Mouse (Mus musculus) midbrain, embryonic 12.5 days (tissue): ENCODE results near the gene Calm3. TPM values are rescaled to one million over a fixed set of nuclear protein-coding genes. Genes with fewer than 3 reads are reported as not detected.
"Not testable (repeated sequence)": the region's sequence is repeated elsewhere in the genome, so short reads cannot be mapped to it uniquely, and the experiment has no call there.

Experiments used
- ATAC-seq: fragments of 200-750 bp; cut with Nextera tagmentation; 2 replicates; pipeline ENCODE4 v1.8.0; 2017; ENCODE audit warnings: low read depth, moderate TSS enrichment, moderate library complexity; ENCODE audit not compliant: low FRiP score
- H3K27ac ChIP-seq: fragments of 300-500 bp; sonication (generic); replicated peaks from 2 replicates; pipeline ENCODE4 v1.5.1; 2016; ENCODE audit warnings: mild to moderate bottlenecking
- H3K27me3 ChIP-seq: fragments of 300-500 bp; sonication (generic); 2 replicates; pipeline ENCODE4 v1.6.1; 2016; ENCODE audit warnings: mild to moderate bottlenecking
- H3K36me3 ChIP-seq: fragments of 300-500 bp; sonication (generic); 2 replicates; pipeline ENCODE4 v1.6.1; 2016
- H3K4me1 ChIP-seq: fragments of 300-500 bp; sonication (generic); 2 replicates; pipeline ENCODE4 v1.6.1; 2016
- H3K4me2 ChIP-seq: fragments of 300-500 bp; sonication (generic); replicated peaks from 2 replicates; pipeline ENCODE4 v1.6.1; 2016; ENCODE audit warnings: mild to moderate bottlenecking, moderate library complexity
- H3K4me3 ChIP-seq: fragments of 300-500 bp; sonication (generic); 2 replicates; pipeline ENCODE4 v1.5.1; 2016; ENCODE audit warnings: mild to moderate bottlenecking
- H3K9ac ChIP-seq: fragments of 300-500 bp; sonication (generic); replicated peaks from 2 replicates; pipeline ENCODE4 v1.6.1; 2016; ENCODE audit warnings: mild to moderate bottlenecking, moderate library complexity
- H3K9me3 ChIP-seq: fragments of 300-500 bp; sonication (generic); 2 replicates; pipeline ENCODE4 v1.6.1; 2016; ENCODE audit warnings: mild to moderate bottlenecking
- WGBS: fragments of 180-500 bp; shearing (Covaris S2); methylation state at CpG from one replicate; pipeline ENCODE4 v1.1.7; 2016; 5-methylcytosine and 5-hydroxymethylcytosine counted together
- polyA plus RNA-seq: library from polyadenylated mRNA; unstranded; fragments of >200 nt; fragmentation: Nextera tagmentation; extraction: Ambion mirVana; gene quantifications from 2 replicates; pipeline ENCODE4 v1.2.1, GENCODE M21; 2016

The Calm3 gene
- 223 and 224 TPM in 2 replicates for polyA plus RNA-seq

DNA sequence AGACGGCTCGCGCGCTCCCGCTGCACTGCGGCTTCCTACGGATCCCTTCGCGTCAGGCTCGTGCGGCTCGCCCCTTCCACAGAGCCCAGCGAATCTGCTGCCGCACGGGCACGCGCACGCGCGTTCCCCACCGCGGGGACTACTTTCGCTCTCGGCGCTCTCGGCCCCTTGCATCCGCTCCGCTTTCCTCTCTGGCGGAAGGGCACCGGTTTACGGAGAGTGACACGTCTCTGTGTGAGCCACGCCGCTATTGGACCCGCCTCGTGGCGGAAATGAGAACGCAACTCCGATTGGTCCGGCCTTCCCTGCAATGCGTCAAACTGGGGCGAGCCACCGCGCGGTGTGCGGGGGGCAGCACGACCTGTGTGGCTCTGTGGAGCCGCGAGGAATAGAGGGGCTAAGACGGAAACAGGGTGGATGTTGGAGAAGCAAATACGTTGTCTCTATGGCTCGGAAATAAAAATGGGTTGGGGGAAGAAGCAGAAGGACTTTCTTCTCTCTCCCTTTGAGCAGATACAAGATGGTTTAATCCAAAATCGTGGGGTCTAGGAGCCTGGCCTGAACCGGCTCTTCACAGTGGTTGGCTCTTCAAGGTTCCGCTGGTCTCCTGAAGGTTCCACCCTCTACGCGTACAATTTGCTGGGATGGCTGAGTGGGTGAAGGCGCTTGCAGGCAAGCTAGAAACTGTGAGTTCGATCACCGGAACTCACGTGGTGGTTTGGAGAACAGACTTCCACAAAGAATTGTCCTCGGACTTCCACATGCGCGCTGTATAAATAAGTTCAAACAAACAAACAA is at the start of gene Calm3:
Gene Calm3, minus strand, starts transcription at position 78 of the 798 bp plus-strand sequence.
- Histone ChIP-seq H3K36me3 (peaks cover 9% of the 10 kb centered on the region), H3K4me2 (peak within 1 kb of the TSS; percentile 83), H3K27me3 (no peaks in the 10 kb centered on the region), H3K4me3 (peak within 1 kb of the TSS; percentile 90), H3K27ac (peak within 1 kb of the TSS; percentile 94), H3K4me1 (peaks cover 35% of the 10 kb centered on the region), H3K9me3 (no peaks in the 10 kb centered on the region), H3K9ac (peak within 1 kb of the TSS; percentile 99)
- WGBS: 3% methylated on average over 63 of the region's 64 CpGs
- peak; percentile 90 for ATAC-seq

- Histone ChIP-seq H3K9me3 (0 out of 2 replicates have a peak, but pooled peaks cover 3% of the 10 kb centered on the region), H3K36me3 (no peaks in the 10 kb centered on the region), H3K4me1 (no peaks in the 10 kb centered on the region), H3K4me2 (no peak overlapping the region), H3K27me3 (no peaks in the 10 kb centered on the region), H3K9ac (no peak overlapping the region), H3K4me3 (no peak overlapping the region), H3K27ac (no peak overlapping the region)
- ATAC-seq: no peak
- 92% methylated on average over 3 of the region's 3 CpGs for WGBS
Observed at GRCm38 (mm10) chr7:16971160-16971559, 47.2 kb upstream of the Calm3 start.

DNA sequence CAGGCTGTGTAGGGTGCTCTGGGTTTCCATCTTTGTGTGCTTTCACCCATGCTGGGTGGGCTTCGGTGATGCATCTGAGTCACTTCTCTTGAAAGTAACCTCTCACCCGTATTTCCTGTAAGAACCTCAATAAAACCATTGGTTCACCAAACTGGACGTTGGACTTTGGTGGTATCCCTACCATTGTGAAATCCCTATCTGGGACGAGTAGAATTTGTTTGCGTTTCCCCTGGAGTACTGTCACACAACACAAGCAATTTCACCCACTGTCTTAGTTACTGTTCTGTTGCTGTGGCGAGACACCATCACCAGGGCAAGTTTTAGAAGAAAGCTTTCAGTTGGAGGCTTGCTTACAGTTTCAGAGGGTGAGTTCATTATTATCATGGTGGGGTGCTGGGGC is 44.5 kb upstream of the Calm3 start:
- Histone ChIP-seq H3K9me3 (0 out of 2 replicates have a peak, but pooled peaks cover 3% of the 10 kb centered on the region), H3K9ac (no peak overlapping the region), H3K27me3 (no peaks in the 10 kb centered on the region), H3K4me1 (no peaks in the 10 kb centered on the region), H3K27ac (no peak overlapping the region), H3K36me3 (0 out of 2 replicates have a peak, but pooled peaks cover 4% of the 10 kb centered on the region), H3K4me3 (no peak overlapping the region), H3K4me2 (no peak overlapping the region)
- 88% methylated on average over 6 of the region's 6 CpGs for WGBS
- ATAC-seq: no peak

DNA sequence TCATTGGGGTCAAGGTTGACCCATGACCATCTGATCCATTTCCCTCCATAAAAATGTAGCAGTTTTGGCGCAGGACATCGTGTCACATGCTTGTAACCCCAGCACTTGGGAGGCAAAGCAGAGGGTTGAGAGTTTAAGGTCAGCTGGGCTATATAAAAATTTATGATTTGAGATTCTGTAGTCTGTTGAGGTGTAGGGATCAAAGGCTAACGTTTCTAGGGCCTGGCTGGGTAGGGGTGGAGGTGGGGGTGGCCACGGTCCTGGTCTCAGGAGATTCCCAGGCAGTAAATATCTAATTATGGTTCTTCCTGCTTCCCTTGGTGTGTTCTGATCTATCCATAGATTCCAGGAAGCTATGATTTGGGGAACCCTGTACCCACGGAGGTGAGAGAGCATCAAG is 37.8 kb upstream of the Calm3 start:
- no peak overlapping the region for H3K9ac ChIP-seq
- H3K27me3 ChIP-seq: no peaks in the 10 kb centered on the region
- whole genome bisulfite sequencing: 87% methylated on average over 5 of the region's 5 CpGs
- 0 out of 2 replicates have a peak, but pooled peaks cover 21% of the 10 kb centered on the region for H3K36me3 ChIP-seq
- no peak overlapping the region for H3K27ac ChIP-seq
- H3K4me3 ChIP-seq: no peak overlapping the region
- H3K4me2 ChIP-seq: peak overlapping the region; percentile 24
- H3K9me3 ChIP-seq: no peaks in the 10 kb centered on the region
- no peak for ATAC-seq
- peaks cover 40% of the 10 kb centered on the region for H3K4me1 ChIP-seq

GRCm38 (mm10) chr7:16959539-16960187 is 35.7 kb upstream of the Calm3 start, which contains the start of gene Pnmal1:
Gene Pnmal1 (plus strand): TSS chr7:16959679.
- H3K27me3 ChIP-seq: no peaks in the 10 kb centered on the region
- peak within 1 kb of the TSS; percentile 39 for H3K4me3 ChIP-seq
- no peaks in the 10 kb centered on the region for H3K9me3 ChIP-seq
- peak within 1 kb of the TSS; percentile 48; the same call in 1 of the 2 replicates for H3K9ac ChIP-seq
- H3K27ac ChIP-seq: peak within 1 kb of the TSS; percentile 94
- ATAC-seq: peak; percentile 95
- 4% methylated on average over 17 of the region's 17 CpGs for WGBS
- H3K36me3 ChIP-seq: 0 out of 2 replicates have a peak, but pooled peaks cover 19% of the 10 kb centered on the region
- peak within 1 kb of the TSS; percentile 62 for H3K4me2 ChIP-seq
- peaks cover 45% of the 10 kb centered on the region for H3K4me1 ChIP-seq

DNA sequence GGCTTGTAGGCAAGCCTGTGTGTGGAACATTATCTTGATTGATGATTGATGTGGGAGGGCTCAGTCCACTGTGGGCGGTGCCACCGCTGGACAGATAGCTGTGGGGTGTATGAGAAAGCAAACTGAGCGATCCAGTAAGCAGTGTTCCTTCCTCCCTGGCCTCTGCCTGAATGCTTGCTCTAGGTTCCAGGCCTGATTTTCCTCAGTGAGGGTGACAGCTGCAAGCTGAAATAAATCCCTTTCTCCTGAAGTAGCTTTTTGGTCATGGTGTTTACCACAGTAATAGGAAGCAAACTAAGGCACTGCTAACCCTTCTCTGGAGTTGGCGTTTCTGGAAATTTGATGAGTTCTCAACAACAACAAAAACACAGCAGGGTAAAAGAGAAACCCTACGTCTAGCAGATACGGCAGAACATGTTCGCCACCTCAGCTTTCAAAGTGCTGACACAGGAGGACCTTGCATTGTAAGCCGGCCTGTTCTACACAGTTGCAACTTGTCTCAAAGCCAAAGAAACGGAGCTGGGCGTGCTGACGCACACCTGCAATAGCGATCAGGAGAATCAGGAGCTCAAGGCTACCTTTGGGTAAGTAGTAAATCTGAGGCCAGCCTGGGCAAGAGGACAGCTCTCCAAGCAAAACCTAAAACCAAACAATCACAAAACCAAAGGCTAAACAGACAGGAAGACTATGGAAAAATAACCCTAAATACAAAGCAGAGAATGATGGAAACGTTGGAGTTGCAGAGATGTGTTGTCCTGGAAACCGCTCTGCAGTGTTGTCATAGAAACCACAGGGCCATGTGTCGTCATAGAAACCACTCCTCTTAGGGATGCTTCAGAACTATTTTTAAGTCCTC is 32.7 kb upstream of the Calm3 start:
- ATAC-seq: no peak
- Histone ChIP-seq H3K27me3 (no peaks in the 10 kb centered on the region; the same call in 1 of the 2 replicates), H3K4me1 (peaks cover 41% of the 10 kb centered on the region), H3K36me3 (0 out of 2 replicates have a peak, but pooled peaks cover 7% of the 10 kb centered on the region), H3K4me3 (no peak overlapping the region), H3K4me2 (peak overlapping the region; percentile 25), H3K9ac (no peak overlapping the region), H3K27ac (peak overlapping the region; percentile 87), H3K9me3 (no peaks in the 10 kb centered on the region)
- 43% methylated on average over 15 of the region's 15 CpGs for WGBS

GRCm38 (mm10) chr7:16955712-16956111 is 31.8 kb upstream of the Calm3 start:
- Histone ChIP-seq H3K27me3 (no peaks in the 10 kb centered on the region; the same call in none of the 2 replicates), H3K4me3 (no peak overlapping the region), H3K4me2 (no peak overlapping the region), H3K27ac (no peak overlapping the region), H3K36me3 (no peaks in the 10 kb centered on the region), H3K4me1 (peaks cover 37% of the 10 kb centered on the region), H3K9me3 (no peaks in the 10 kb centered on the region), H3K9ac (no peak overlapping the region)
- 83% methylated on average over 4 of the region's 4 CpGs for WGBS
- ATAC-seq: no peak

DNA sequence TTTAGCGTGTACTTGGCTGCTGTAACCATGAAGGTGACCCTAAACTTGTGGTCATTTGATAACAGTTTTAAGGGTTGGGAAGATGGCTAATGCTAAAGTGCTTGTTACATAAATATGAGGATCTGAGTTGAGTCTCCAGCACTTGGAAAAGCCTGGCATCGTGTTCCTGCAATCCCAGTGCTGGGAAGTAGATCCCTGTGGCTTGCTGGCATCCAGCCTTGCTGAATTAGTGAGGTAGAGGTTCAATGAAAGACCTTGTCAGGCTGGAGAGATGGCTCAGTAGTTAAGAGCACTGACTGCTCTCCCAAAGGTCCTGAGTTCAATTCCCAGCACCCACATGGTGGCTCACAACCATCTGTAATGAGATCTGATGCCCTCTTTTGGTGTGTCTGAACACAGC is 29.9 kb upstream of the Calm3 start:
- H3K27me3 ChIP-seq: peaks cover 10% of the 10 kb centered on the region
- WGBS: 65% methylated on average over 2 of the region's 2 CpGs

GRCm38 (mm10) chr7:16950861-16951635 is 27.1 kb upstream of the Calm3 start:
- peaks cover 38% of the 10 kb centered on the region for H3K27me3 ChIP-seq
- no peak overlapping the region for H3K4me3 ChIP-seq
- WGBS: 35% methylated on average over 18 of the region's 18 CpGs
- H3K27ac ChIP-seq: no peak overlapping the region
- H3K4me2 ChIP-seq: no peak overlapping the region
- no peaks in the 10 kb centered on the region for H3K9me3 ChIP-seq
- peak; percentile 63 for ATAC-seq
- peaks cover 42% of the 10 kb centered on the region for H3K4me1 ChIP-seq
- H3K36me3 ChIP-seq: no peaks in the 10 kb centered on the region
- no peak overlapping the region for H3K9ac ChIP-seq

More for the DNA sequence above, 29.9 kb upstream of the Calm3 start:
- H3K4me3 ChIP-seq, H3K4me2 ChIP-seq, H3K9ac ChIP-seq, H3K27ac ChIP-seq, ATAC-seq, H3K9me3 ChIP-seq, H3K36me3 ChIP-seq: not testable (repeated sequence)
- peaks cover 30% of the 10 kb centered on the region for H3K4me1 ChIP-seq

DNA sequence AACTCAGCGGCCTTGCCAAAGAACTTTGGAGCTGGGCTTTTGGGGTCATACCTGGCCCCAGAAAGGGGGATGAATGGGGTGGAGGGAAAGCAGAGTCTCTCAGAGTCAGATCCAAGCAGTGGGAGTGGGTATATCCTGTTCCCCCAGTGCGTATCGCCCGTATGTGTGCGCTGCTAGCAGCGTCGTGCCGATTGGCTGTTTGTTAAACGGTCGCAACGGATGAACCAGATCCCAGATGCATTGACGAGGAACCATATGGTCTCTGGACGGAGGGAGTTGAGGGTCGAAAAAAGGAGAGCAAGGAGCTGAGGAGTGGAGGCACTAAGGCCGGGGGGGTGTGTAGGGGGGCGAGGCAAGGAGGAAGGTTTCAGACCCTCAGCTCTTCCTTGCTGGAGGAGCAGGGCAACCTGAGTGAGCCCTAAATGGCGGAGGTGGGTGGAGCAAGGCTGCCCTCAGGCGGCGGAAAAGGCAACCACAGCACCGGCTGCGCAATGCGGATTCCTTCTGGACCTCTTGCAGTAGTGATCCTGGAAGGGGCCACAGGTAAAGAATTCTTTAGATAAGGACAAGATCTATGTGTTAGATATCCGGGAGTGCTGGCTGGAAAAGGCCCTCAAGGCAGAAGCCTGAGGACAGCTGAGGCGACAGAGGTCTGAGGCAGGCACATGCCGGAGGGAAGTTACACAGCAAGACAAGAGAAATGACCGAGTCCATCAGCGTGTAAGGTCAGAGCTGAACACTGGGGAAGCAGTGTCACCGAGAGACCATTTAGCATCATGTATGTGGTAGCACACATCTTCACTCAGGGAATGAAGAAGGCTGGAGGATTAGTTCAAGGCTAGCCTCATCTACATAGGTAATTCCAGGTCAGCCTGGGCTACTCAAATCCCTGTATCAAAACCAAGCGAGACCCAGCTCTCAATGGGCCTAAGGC is 26.3 kb upstream of the Calm3 start:
- H3K27me3 ChIP-seq: peaks cover 46% of the 10 kb centered on the region
- 11% methylated on average over 29 of the region's 29 CpGs for WGBS
- H3K9ac ChIP-seq: peak overlapping the region; percentile 91; the same call in 1 of the 2 replicates
- H3K9me3 ChIP-seq: no peaks in the 10 kb centered on the region
- H3K4me1 ChIP-seq: peaks cover 51% of the 10 kb centered on the region
- H3K4me3 ChIP-seq: peak overlapping the region; percentile 28
- no peak overlapping the region; the same call in 1 of the 2 replicates for H3K27ac ChIP-seq
- H3K4me2 ChIP-seq: peak overlapping the region; percentile 78
- ATAC-seq: peak; percentile 67
- H3K36me3 ChIP-seq: no peaks in the 10 kb centered on the region
